Mouse (Mus musculus): ENCODE data around the gene Sh3bgrl.
"Not testable (repeated sequence)": the region's sequence is repeated elsewhere in the genome, so short reads cannot be mapped to it uniquely, and the experiment has no call there.

Gene Sh3bgrl

GRCm38 (mm10) chrX:109095245-109096242 is at the start of gene Sh3bgrl:
TSS of gene Sh3bgrl (plus strand) at chrX:109095365.
- peak; percentile 70 for DNase-seq (ENCODE audit: low read depth, low spot score)

DNA sequence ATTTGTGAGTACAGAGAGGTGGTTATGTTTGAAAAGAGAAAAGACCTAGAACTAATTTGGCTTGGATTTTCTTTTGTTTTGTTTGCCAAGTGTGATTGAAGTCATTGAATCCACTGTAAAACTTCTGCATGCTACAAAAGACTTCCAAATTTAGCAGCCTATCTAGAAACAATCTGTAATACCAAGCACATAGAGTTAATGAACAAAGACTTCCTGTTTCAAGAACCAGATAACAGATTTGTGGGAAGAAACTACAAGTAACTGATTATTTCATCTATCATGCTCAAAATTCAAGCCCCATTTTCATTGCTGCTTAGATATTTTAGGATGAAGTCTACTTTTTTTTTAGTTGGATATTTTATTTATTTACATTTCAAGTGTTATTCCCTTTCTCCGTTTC is 47.4 kb upstream of the Sh3bgrl start:
- DNase-seq (ENCODE audit: low read depth, low spot score), result no peak

DNA sequence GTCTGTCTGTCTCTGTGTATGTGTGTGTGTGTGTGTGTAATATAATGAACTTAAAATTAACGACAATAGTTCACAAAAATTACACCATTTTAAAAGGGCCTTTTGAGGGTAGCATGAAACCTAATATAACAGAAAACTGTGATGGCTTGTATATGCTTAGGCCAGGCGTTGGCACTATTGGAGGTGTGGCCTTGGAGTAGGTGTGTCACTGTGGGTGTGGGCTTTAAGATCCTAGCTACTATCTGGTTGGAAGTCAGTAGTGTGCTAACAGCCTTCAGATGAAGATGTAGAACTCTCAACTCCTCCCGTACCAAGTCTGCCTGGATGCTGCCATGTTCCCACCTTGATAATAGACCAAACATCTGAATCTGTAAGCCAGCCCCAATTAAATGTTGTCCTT is 23.4 kb upstream of the Sh3bgrl start:
- DNase-seq (ENCODE audit: low read depth, low spot score), result no peak

- no peak for DNase-seq (ENCODE audit: low read depth, low spot score)
Measured at GRCm38 (mm10) chrX:109075716-109076115, 19.4 kb upstream of the Sh3bgrl start.

GRCm38 (mm10) chrX:109076355-109076754 is 18.8 kb upstream of the Sh3bgrl start:
- DNase-seq (ENCODE audit: low read depth, low spot score), result peak; percentile 1

GRCm38 (mm10) chrX:109079354-109079753 is 15.8 kb upstream of the Sh3bgrl start:
- not testable (repeated sequence) for DNase-seq (ENCODE audit: low read depth, low spot score)

DNA sequence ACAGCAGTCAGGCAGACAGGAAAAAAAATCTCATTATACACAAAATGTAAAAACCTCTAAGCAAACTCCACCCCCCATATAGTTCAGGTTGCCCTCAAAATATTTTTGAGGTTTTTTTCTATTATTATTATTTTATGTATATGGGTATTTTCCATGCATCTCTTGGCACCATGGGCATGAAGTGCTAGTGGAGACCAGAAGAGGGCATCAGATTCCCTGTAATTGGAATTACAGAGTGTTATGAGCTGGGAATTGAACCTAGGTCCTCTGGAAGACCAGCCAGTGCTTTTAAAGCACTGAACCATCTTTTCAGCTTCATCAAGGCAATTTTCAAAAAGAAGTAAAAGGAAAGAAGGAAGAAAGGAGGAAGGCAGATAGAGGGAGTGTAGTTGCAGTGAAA is 8.1 kb upstream of the Sh3bgrl start:
- no peak for DNase-seq (ENCODE audit: low read depth, low spot score)

GRCm38 (mm10) chrX:109094800-109095199 is 365 bp upstream of the Sh3bgrl start:
- no peak for DNase-seq (ENCODE audit: low read depth, low spot score)

DNA sequence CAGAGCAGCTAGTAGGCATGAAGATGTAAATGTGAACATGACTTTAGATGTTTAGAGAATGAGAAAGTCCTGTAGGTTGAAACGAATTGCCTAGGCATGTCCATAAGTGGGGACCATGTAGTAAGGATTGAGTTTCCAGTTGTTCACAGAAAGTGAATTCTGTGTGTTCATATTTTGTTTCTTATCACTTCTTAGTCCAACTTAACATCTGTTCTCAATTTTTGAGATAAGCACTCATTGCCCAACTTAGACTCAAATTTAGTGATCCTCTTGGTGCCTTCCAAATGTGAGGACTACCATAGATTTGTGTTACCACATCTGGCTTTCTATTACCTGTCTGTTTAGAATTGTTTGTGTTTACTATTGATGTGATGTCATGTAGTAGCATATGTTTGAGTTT is 3.3 kb downstream of the Sh3bgrl start:
- DNase-seq (ENCODE audit: low read depth, low spot score), result no peak

DNA sequence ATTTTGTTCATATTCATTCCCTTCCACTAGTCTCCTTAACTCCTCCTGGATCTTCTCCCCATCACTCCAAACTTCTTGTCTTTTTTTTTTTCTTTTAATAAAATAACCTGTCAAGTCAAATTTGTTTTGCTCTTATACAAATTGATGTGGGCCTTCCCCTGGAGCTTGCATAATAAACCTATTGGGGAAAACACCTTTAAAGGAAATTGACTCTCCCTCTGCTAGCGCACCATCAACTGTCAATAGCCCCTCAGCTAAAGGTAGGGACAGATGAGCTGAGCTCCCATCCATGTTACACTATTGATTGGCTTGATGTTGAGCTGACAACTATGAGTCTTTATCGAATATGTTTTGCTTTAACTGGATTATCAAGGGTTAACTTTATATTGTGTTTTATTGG is 5.3 kb downstream of the Sh3bgrl start:
- no peak for DNase-seq (ENCODE audit: low read depth, low spot score)

GRCm38 (mm10) chrX:109108117-109108805 is 13.1 kb downstream of the Sh3bgrl start:
- no peak for DNase-seq (ENCODE audit: low read depth, low spot score)

- no peak for DNase-seq (ENCODE audit: low read depth, low spot score)
Measured at GRCm38 (mm10) chrX:109112885-109113284, 17.7 kb downstream of the Sh3bgrl start.

DNA sequence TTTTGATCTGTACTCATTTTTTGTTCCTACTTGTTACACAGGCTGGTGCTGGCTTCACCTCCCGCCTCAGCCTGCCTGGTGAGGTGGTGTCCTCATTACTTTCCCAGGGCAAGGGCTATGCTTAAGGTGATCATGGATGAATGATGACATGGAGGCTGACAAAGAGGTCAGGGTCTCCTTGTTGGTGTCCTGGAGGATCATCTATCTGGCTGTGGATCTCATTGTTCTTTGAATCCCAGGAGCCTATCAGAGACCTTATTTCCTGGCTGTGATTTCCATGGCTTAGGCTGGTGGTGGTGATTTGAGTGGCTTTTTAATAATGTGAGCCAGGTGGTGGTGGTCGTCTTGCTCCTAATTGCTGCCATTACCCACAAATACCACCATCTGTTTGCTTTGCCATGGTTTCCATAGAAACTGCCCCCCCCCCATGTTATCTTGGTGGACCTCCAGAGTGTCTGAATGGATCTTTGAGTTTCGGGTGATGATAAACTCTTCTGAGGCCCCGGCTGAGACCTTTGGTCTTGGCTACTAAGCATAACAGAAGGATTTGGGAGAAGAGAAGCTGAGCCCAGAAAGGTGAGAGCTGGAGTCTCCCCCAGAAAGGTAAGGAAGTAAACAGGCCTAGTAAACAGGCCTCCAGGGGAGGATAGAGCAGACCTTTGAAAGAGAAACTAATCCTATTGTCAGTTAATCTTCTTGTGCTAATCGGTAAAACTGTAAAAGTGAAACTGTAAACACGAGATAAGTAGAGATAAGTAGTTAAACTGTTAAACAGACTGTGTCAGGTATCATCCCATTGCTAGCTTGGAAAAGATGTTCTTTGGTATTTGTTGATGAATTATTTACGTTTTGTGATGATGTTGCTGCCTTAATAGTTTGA is 18.5 kb downstream of the Sh3bgrl start:
- DNase-seq (ENCODE audit: low read depth, low spot score), result no peak

DNA sequence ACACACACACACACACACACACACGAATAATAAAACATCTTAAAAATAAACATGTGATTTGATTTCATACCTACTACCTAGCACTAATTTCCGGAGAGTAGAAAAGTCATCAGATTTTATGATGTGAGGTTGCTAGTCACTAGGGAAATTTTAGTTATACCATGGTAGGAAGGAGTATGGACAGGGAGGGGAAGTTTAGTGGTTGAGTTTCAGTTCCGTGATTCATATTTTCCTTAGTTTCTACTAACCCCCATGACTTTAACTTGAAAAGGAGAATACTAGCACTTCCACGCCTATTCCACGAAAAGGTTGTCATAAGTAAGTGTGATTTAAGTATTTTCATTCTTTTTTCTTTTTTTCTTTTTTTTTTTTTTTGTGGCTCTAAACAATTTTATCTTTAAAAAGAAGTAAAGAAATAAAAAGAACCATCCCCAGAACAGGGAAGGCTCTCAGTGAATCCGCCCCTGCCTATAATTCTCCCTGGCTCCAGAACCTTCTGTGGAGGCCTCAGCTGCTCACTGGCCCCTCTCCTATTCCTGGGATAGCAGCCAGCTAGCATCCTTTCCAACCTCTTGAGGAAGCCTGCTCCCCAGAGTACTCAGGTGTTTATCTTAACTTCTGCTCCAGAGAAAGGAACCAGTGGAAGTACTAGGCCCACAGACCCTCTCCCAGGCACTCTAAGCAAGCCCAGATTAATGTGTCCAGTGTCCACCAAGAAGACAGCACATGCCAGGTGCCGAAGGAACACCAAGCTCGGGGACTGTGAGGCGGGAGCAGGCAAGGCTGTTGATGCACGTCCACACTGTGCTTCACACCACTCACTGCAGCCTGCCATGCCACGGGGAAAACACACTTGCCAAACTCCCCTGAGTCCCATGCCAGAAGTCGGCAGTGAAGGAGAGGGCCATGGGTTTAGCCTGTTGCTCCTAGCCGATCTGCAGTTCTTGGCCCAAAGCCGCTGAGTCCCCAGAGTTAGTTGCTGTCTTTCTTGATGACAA is 25.0 kb downstream of the Sh3bgrl start:
- DNase-seq (ENCODE audit: low read depth, low spot score), result no peak

GRCm38 (mm10) chrX:109121161-109121560 is 26.0 kb downstream of the Sh3bgrl start:
- no peak for DNase-seq (ENCODE audit: low read depth, low spot score)

GRCm38 (mm10) chrX:109122670-109123069 is 27.5 kb downstream of the Sh3bgrl start:
- no peak for DNase-seq (ENCODE audit: low read depth, low spot score)

DNA sequence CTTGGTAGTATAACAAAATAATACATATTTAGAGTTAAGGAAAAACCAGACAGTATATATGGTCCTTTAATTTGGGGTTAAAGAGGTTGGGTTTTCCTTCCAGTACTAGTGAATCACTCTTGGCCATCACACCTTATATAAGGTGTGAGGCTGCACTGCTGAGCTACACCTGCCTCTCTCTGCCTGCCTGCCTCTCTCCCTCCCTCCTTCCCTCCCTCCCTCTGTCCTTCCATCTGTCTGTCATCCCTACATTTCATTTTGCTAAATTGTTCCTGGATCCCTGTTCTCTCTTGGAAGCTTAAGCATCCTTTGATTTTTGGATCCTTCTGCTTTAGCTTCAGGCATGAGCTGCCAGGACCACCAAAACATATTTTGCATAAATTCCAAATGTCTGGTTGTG is 28.6 kb downstream of the Sh3bgrl start:
- DNase-seq (ENCODE audit: low read depth, low spot score), result no peak

DNA sequence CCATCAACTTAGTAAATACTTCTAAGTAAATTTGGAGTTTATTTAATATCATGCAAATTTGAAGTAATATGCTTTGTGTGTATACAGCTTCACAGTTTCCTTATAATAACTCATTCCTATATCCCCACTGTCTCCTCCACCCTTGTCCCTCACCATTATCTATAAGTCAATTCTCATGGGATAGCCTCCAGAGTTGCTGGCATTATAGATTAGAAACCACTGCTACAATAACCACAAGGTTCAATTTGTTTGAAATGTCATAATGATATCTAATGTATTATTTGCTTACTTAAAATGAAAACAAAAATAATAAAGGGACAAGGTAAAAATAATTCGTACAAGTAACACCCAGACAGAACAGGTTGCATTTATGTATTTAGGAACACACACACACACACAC is 31.7 kb downstream of the Sh3bgrl start:
- no peak for DNase-seq (ENCODE audit: low read depth, low spot score)

GRCm38 (mm10) chrX:109127551-109128088 is 32.5 kb downstream of the Sh3bgrl start:
- no peak for DNase-seq (ENCODE audit: low read depth, low spot score)

DNA sequence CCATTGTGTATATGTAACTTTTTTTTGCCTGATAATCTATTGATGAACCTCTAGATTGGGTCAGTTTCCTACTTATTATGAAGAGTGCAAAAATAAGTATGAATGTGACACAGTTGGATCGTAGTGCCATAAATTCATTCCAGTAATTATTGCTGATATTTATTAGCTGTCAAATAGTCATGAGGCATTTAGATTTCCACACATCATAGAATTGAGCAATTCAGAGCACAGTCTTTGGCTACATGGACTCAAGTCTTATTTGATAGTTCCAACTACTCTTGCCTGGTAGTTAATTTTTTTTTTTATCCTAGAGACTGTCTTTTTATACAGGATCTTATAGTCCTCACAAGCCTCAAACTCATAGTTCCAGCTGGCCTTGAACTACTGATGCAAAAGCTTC is 34.9 kb downstream of the Sh3bgrl start:
- DNase-seq (ENCODE audit: low read depth, low spot score), result no peak
